Mouse (Mus musculus) bone marrow, adult 2 months (tissue): ENCODE data around the gene Shpk. TPM values are rescaled to one million over a fixed set of nuclear protein-coding genes. Genes with fewer than 3 reads are reported as not detected.

ENCODE experiments used
- H3K27ac ChIP-seq: fragments of 200-500 bp; 2 replicates; pipeline ENCODE4 v1.5.1; 2012; ENCODE audit warnings: low read depth, mild to moderate bottlenecking, control low read depth, inconsistent platforms, low read length; ENCODE audit not compliant: control insufficient read depth, poor library complexity, insufficient read depth
- H3K4me1 ChIP-seq: fragments of 200-500 bp; 2 replicates; pipeline ENCODE4 v1.6.1; 2011; ENCODE audit warnings: low read length; ENCODE audit not compliant: control insufficient read depth, insufficient read depth
- H3K4me3 ChIP-seq: fragments of 200-500 bp; replicated peaks from 2 replicates; pipeline ENCODE3; 2011; ENCODE audit warnings: mild to moderate bottlenecking, low read depth, low read length, control low read depth; ENCODE audit not compliant: control insufficient read depth
- CTCF ChIP-seq: fragments of 200-500 bp; IDR thresholded peaks from 2 replicates; pipeline ENCODE4 v1.5.1; 2011; ENCODE audit warnings: low read length, control low read depth; ENCODE audit not compliant: control insufficient read depth, insufficient read depth
- POLR2A ChIP-seq: fragments of 200-500 bp; IDR thresholded peaks from 2 replicates; pipeline ENCODE4 v1.6.1; 2011; ENCODE audit warnings: low read depth, mild to moderate bottlenecking, control low read depth, low read length, borderline replicate concordance; ENCODE audit not compliant: control insufficient read depth
- WGBS: fragments of 180-500 bp; shearing (Covaris S2); methylation state at CpG from one replicate; pipeline ENCODE4 v1.1.7; 2018; 5-methylcytosine and 5-hydroxymethylcytosine counted together
- polyA plus RNA-seq: library from polyadenylated mRNA; stranded (reverse); fragments of >200 nt; gene quantifications from 2 replicates; pipeline ENCODE4 v1.2.4, GENCODE M21; 2011; ENCODE audit warnings: low replicate concordance; ENCODE audit not compliant: missing spikeins, insufficient read depth, insufficient read length

The Shpk gene
- polyA plus RNA-seq, 1 experiment: 1.4 TPM

DNA sequence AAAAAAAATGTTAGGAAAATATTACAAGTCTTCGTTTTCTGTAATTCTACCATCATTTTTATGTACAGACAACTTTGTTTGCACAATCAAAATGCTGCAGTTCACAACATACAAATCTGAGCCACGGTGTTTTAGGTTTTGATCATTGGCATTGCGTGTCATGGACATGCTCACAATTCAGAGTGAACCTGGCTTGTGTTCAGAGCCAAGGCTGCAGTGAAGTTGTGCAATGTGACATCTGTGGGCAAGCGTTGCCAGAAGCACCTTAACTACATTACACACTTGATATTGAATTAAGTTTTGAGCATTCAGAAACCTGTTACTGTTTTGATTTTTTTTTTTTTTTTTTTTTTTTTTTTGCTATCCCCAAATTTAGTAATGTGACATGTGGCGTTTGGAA, 30.8 kb downstream of the Shpk start:
- TF ChIP-seq CTCF: no peak
- no peak for TF ChIP-seq POLR2A
- 72% methylated on average over 5 of the region's 5 CpGs for WGBS
- Histone ChIP-seq H3K4me1 (no peaks in the 10 kb centered on the region), H3K4me3 (no peak overlapping the region), H3K27ac (no peak overlapping the region)

DNA sequence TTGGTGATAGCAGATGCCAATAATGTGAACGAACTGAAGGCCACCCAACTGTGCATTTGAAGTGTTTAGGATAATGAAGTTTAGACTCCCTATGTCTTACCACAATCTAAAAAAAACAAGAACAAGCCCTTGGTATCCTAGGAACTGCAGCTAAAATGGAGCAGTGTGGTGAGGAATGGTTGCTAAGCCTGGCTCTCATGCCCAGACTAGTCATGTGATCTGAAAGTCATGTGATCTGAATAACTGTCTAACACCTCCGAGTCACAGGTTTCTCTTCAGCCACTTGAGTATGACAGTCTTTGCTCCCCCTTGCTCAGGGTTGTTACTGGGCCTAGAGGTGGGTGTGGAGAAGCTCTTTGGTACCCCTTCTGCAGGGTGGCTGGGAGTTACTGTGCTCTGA, 33.3 kb downstream of the Shpk start:
- TF ChIP-seq CTCF (no peak), POLR2A (no peak)
- no peak overlapping the region for H3K4me3 ChIP-seq
- H3K27ac ChIP-seq: no peak overlapping the region
- WGBS: 34% methylated on average over 2 of the region's 2 CpGs
- no peaks in the 10 kb centered on the region for H3K4me1 ChIP-seq

DNA sequence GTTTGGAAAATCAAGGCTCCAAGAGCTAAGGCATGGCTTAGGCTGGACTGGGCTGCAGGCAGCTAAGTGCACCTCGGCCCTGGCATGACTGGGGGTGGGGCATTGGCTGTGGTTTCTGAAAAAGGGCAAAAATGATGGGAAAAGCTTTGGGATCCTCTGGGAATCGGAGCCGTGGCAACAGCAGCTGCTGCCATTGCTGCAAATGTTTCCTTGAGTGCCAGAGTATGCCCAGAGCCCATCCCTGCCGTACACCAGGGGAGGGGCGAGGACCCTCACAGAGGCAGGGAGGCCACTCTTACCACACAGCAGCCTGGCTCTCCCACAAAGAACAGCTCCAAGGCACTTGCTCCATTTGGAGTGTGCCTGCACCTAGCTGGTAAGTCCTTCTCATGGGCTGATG, 34.7 kb downstream of the Shpk start, which contains the start of gene Trpv1:
TSS of gene Trpv1 (plus strand) at position 301 of the 400 bp plus-strand sequence.
- TF ChIP-seq POLR2A: no peak
- no peak for TF ChIP-seq CTCF
- 78% methylated on average over 5 of the region's 5 CpGs for WGBS
- Histone ChIP-seq H3K27ac (no peak within 1 kb of the TSS), H3K4me3 (no peak within 1 kb of the TSS), H3K4me1 (no peaks in the 10 kb centered on the region)

DNA sequence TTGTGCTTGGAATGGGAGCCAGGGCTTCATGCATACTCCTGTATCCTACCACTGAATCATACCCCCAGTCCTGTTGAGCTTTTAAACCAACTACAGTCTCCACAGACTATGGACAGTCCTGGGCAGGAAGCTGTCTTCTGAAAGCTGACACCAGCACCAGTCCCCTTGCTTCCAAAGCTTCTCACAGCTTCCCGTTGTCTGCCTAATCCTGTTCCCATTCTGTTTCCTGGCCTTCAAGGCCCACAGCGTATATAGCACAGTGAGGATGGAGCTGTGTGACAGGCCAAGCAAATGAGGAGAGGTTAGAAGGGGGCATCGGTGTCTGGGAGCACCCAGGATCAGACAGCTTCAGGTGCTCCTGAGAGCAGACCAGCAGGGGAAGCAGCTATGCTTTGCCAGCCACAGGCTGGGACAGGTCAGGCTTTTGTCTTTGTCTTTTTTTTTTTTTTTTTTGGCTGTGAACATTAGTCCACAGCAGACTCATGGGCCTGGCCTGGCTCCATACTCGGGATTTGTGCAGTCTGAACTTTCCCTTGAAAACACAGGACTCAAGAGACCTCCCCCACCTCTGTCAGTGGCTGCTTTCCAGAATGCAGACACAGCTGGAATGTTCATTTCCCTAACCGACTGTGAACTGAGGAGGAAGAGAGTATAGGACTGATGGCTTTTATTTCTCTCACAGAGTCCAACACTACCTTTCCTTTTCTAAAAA, 36.9 kb downstream of the Shpk start:
- Histone ChIP-seq H3K4me1 (no peaks in the 10 kb centered on the region), H3K4me3 (no peak overlapping the region), H3K27ac (no peak overlapping the region)
- 32% methylated on average over 5 of the region's 5 CpGs for WGBS
- TF ChIP-seq POLR2A (no peak), CTCF (no peak)

DNA sequence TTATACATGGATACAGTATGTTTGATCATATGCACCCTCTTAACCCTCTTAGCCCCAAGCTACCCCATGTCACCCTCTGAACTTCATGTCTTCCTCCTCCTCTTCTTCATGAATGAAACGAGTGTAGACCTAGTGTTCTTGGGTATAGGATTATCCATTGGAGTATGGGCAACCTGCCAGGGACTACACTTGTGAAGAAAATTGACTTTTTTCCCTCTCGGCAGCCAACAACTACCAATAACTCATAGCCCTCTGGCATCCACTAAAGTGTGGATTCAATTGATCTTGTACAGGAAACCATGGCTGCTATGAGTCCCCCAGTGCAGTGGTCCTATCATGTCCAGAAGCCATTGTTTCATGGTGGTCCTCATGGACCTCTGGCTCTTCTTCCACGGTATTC, 37.5 kb downstream of the Shpk start:
- Histone ChIP-seq H3K27ac (no peak overlapping the region), H3K4me1 (no peaks in the 10 kb centered on the region), H3K4me3 (no peak overlapping the region)
- TF ChIP-seq CTCF (no peak), POLR2A (no peak)
- WGBS: 69% methylated on average over 3 of the region's 3 CpGs

DNA sequence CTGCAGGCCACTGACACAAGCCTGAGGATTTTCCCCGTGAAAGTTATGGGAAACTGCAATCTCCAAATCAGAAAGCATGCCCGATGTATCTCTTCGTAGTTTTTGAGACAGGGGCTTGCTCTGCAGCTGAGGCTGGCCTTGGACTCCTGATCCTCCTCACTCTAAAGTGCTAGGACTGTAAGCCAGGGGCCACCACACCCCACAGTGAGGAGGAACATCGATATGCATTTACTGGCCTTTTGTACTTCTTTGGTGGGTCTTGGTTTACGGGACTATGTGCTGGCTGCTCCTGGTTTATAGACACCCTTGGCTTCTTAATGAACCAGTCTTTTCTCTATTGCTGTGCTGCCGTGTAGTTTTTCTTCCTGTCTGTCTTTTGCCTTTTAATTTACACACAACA, 42.9 kb downstream of the Shpk start:
- H3K27ac ChIP-seq: no peak overlapping the region
- TF ChIP-seq CTCF (no peak), POLR2A (no peak)
- H3K4me3 ChIP-seq: no peak overlapping the region
- H3K4me1 ChIP-seq: no peaks in the 10 kb centered on the region
- WGBS: 76% methylated on average over 6 of the region's 6 CpGs

DNA sequence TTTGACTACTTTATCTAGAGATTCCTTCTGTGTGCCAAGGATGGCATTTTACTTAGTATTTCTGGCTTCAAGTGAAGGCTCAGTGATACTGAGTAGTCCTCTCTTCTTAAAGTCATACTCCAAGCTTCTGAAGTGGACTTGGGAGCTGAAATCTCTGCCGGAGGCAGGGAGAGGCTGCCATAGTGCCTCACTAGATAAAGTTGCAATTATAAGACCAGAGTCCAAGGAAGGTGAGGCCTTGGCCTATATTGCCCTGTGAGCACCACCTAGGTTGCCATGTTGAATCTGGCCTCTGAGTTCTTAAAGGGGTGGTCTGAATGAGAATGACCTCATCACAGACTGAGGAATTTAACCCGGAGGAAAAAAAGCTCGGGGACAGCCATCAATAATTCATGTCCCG, 43.5 kb downstream of the Shpk start:
- WGBS: 81% methylated on average over 4 of the region's 4 CpGs
- H3K27ac ChIP-seq: no peak overlapping the region
- no peak overlapping the region for H3K4me3 ChIP-seq
- no peaks in the 10 kb centered on the region for H3K4me1 ChIP-seq
- TF ChIP-seq POLR2A (no peak), CTCF (no peak)

DNA sequence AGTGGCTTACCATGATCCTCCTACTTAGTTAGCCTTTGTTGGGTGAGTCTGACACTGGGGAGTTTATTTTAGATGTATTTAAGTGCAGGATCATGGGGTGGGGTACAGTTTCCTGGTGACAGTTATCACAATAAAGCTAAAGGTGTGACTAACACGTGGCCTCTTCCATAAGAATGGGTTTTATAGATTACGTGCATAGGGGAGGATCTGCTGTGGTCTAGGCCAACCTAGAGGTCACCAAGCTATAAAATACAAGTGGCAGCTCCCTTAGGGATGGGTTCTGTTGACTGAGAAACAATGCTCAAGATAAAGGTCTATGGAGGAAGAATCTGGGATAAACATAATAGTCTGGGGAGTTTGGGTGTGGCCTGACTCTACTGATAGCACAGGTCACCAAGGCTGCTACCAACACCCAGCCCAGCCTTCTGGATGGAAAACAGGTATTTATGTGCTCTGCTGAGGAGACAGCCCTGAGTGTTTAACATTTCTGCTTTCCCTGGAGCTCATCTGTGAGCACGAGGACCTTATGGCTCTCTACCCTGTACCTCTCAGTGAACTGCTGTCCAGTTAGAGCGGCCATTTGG, 58.2 kb downstream of the Shpk start:
- WGBS: 78% methylated on average over 4 of the region's 4 CpGs
- no peak for TF ChIP-seq CTCF
- no peak for TF ChIP-seq POLR2A
- H3K27ac ChIP-seq: no peak overlapping the region
- H3K4me1 ChIP-seq: no peaks in the 10 kb centered on the region
- no peak overlapping the region for H3K4me3 ChIP-seq
